Mouse (Mus musculus): ENCODE data around the gene Tnfsf12. TPM values are rescaled to one million over a fixed set of nuclear protein-coding genes. Genes with fewer than 3 reads are reported as not detected.

Tnfsf12 gene
- polyA plus RNA-seq, 1 experiment from 2014 or later: 1.2 TPM

DNA sequence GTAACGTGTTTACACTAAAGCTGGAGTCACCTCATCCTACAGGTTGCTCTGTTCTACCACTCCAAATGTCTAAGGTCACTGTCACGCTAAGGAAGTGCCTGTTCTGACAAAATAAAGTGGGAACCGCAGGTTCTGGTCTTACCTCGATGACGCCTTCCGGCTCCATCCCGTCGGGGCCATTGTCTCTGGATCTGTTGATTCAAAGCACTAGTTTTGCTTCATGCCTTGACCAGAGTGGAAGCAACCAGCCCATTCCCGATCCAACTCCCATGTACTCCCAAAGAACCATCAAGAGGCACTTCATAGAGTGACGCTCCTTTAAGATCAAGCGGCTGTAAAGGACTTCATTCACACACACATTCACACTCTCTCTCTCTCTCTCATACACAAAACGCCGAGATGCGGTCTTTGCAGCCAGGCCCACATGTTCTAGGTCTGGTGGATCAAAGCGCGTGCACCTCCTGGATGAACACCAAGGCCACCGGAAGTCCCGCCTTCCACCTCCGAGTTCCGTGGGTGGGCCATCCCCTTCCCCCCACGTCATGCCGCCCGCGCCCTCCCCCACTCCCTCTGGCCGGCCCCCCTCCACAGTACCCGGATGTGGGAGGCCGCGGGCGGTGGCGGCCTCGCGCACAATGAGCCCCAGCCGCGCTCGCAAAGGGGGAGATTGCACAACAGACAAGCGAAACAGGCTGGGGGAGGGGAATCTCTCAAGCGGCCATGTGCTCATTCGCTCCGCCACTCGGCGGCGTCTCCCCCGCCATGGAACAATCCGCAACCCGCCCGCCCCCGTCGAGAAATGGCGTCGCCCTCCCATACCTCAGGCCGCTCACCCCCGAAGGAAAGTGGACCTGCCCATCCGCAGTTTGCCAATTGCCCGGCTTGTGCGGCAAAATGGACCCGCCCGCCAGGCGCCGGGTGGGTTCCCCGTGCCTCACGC lies 24.6 kb downstream of the Tnfsf12 start:
- peak; percentile 69 for ATAC-seq
- H3K4me3 ChIP-seq (replicated peaks): peak overlapping the region; percentile 76
- 1% methylated on average over 52 of the region's 61 CpGs for WGBS
- peak overlapping the region; percentile 99 for H3K9ac ChIP-seq (replicated peaks)
- H3K27ac ChIP-seq: peak overlapping the region; percentile 98
- peak overlapping the region; percentile 84 for H3K4me2 ChIP-seq (replicated peaks)
- H3K36me3 ChIP-seq: peaks cover 74% of the 10 kb centered on the region
- H3K9me3 ChIP-seq: no peaks in the 10 kb centered on the region
- peaks cover 33% of the 10 kb centered on the region for H3K4me1 ChIP-seq (replicated peaks)
- H3K27me3 ChIP-seq: no peaks in the 10 kb centered on the region

DNA sequence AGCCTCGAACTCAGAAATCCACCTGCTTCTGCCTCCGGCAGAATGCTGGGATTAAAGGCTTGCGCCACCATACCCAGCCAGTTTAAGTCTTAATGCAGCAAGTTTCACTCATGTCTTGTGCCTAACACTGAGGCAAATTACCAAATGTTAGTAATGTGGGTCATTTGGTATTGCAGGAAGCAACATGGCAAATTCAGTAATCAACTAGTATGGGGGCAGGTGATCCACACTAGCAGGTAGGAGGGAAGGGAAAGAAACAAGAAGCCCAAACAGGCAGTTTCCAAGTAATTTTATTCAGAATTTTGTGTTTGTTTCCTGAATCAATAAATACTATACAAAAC lies 29.0 kb downstream of the Tnfsf12 start:
- H3K36me3 ChIP-seq: peaks cover 71% of the 10 kb centered on the region
- ATAC-seq: no peak

DNA sequence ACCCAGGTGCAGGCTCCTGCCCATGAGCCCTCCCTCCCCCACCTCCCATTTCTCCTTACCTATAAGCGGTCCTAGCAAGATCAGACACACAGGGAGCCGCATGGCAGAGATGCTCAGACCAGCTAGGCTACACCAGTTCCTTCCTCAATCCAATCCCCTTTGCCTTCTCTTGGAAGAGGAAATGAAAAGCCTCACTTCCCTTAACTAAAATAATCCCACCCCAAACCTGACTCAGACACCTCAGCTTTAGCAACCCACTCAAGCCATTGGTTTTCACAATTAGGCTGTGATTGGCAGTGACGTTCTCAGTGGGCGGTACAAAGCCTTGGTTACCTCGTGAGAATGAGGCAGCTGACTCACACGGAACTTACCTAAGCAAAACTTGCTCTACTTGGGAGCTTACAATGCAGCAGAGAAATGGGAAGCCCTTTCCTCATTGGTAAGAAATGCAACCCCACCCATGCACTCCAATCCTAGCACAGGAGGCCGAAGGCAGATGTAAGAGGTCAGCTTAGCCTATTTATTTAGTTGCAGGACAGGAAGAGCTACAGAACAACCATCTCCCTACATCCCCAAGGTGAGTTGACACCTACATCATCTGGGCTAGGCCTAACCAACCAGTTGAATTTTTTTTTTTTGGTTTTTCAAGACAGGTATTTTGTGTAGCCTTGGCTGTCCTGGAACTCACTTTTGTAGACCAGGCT lies 29.5 kb downstream of the Tnfsf12 start, which contains the start of gene Cd68:
Cd68 (minus strand) TSS at position 193 of the 704 bp plus-strand sequence.
- no peak for ATAC-seq
- Histone ChIP-seq H3K9me3 (no peaks in the 10 kb centered on the region), H3K4me1 (replicated peaks) (peaks cover 41% of the 10 kb centered on the region), H3K4me3 (replicated peaks) (no peak within 1 kb of the TSS; the same call in 1 of the 2 replicates), H3K27ac (peak within 1 kb of the TSS; percentile 47), H3K36me3 (peaks cover 71% of the 10 kb centered on the region), H3K9ac (replicated peaks) (no peak within 1 kb of the TSS; the same call in 1 of the 2 replicates), H3K27me3 (no peaks in the 10 kb centered on the region), H3K4me2 (replicated peaks) (no peak within 1 kb of the TSS)
- 38% methylated on average over 7 of the region's 7 CpGs for WGBS

More for the DNA sequence above, 29.0 kb downstream of the Tnfsf12 start:
- 85% methylated on average over 3 of the region's 3 CpGs for WGBS
- Histone ChIP-seq H3K27me3 (no peaks in the 10 kb centered on the region), H3K4me1 (replicated peaks) (peaks cover 35% of the 10 kb centered on the region), H3K4me2 (replicated peaks) (no peak overlapping the region), H3K9me3 (no peaks in the 10 kb centered on the region), H3K27ac (no peak overlapping the region), H3K9ac (replicated peaks) (no peak overlapping the region), H3K4me3 (replicated peaks) (no peak overlapping the region; the same call in 1 of the 2 replicates)

DNA sequence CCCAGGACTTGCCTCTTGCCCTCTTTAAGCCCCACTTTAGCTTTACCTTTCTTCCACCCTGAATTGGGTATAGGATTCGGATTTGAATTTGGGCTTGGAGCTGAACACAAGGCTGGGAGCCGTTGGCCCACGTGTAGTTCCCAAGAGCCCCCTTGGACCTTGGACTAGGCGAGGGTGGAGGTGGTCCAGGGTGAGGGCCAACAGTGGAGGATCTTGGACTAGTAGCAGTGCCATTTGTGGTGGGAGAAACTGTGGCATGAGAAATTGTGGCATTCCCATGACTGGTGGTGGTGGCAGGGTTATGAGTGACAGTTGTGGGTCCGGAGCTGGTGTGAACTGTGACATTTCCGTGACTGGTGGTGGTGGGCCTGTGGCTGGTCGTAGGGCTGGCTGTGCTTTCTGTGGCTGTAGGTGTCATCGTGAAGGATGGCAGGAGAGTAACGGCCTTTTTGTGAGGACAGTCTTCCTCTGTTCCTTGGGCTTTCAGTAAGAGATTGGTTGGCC lies 30.1 kb downstream of the Tnfsf12 start:
- 80% methylated on average over 9 of the region's 9 CpGs for WGBS
- Histone ChIP-seq H3K9ac (replicated peaks) (no peak overlapping the region; the same call in 1 of the 2 replicates), H3K27me3 (no peaks in the 10 kb centered on the region), H3K4me1 (replicated peaks) (peaks cover 43% of the 10 kb centered on the region), H3K27ac (0 out of 2 replicates have a peak overlapping the region, but pooled peaks have one; percentile 25), H3K9me3 (no peaks in the 10 kb centered on the region), H3K36me3 (peaks cover 67% of the 10 kb centered on the region), H3K4me2 (replicated peaks) (no peak overlapping the region), H3K4me3 (replicated peaks) (no peak overlapping the region)
- no peak for ATAC-seq

DNA sequence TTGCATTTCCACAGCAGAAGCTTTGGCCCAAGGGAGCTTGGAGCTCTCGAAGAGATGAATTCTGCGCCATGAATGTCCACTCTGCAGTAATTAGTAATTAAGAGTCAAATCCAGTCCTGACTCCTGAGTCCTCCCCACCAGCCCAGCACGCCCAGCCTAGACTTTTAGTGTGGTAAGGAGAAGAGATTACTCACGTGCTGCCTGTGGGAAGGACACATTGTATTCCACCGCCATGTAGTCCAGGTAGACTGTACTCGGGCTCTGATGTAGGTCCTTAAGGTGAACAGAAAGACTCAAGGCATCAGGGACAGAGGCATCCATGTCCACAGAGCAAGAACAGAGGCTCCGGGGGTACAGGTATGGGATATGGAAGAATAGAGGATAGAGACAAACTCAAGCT lies 30.8 kb downstream of the Tnfsf12 start:
- ATAC-seq: no peak
- H3K4me2 ChIP-seq (replicated peaks): no peak overlapping the region
- no peak overlapping the region for H3K9ac ChIP-seq (replicated peaks)
- no peak overlapping the region for H3K4me3 ChIP-seq (replicated peaks)
- H3K27me3 ChIP-seq: no peaks in the 10 kb centered on the region
- WGBS: 92% methylated on average over 7 of the region's 7 CpGs
- H3K27ac ChIP-seq: peak overlapping the region; percentile 47
- H3K4me1 ChIP-seq (replicated peaks): peaks cover 42% of the 10 kb centered on the region
- peaks cover 65% of the 10 kb centered on the region for H3K36me3 ChIP-seq
- no peaks in the 10 kb centered on the region for H3K9me3 ChIP-seq

DNA sequence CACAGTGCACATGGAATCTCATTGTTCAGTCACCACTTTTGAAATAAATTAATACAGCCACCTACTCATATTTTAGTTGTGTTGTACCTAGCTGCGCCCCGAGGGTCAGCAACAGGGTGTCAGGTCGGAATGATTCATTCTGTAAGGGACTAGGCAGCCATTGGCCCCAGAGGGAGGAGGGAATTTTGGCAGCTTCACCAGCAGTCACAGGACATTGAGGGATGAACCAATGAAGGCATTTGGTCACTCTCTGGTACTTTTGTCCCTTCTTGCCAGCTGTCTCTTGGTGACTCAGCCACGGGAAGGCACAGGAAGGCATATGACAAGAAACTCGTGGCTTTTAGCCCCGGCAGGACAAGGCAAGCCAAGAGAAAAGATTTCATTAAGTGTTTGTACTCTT lies 31.9 kb downstream of the Tnfsf12 start:
- peaks cover 32% of the 10 kb centered on the region for H3K4me1 ChIP-seq (replicated peaks)
- no peaks in the 10 kb centered on the region for H3K27me3 ChIP-seq
- H3K36me3 ChIP-seq: peaks cover 60% of the 10 kb centered on the region
- no peaks in the 10 kb centered on the region for H3K9me3 ChIP-seq
- 91% methylated on average over 6 of the region's 6 CpGs for WGBS
- ATAC-seq: no peak
- no peak overlapping the region; the same call in 1 of the 2 replicates for H3K4me3 ChIP-seq (replicated peaks)
- H3K9ac ChIP-seq (replicated peaks): no peak overlapping the region
- no peak overlapping the region for H3K4me2 ChIP-seq (replicated peaks)
- peak overlapping the region; percentile 95 for H3K27ac ChIP-seq

DNA sequence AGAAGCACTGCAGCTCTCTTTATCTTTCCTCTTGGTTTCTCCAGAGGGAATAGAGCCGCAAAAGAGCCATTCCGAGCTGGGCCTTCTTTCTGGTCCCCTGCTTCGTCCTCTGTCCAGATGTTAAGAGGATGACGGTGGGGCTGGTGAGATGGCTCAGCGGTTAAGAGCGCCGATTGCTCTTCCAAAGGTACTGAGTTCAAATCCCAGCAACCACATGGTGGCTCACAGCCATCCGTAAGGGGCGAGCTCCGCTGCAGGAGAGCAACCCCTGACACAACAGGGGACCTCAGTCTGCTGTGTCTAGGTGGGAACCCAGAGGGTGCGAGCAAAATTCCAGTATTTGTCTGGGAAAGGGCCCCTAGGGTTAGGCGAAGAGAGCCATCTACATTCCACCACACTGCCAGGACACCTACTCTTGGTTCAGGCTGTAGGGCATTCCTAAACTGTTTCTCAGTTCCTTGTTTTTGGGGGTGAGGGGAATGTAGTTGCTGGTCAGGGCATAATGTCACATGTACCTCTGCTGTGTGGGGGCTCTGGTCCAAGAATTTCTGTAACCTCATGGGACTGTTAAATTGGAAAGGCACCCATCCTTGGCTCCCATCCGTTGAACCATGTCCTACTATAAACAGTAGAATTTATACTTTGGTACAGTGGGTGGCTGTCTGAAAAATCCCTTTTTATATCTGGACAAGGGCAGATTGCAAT lies 32.5 kb downstream of the Tnfsf12 start:
- H3K9ac ChIP-seq (replicated peaks): peak overlapping the region; percentile 48
- H3K4me1 ChIP-seq (replicated peaks): peaks cover 28% of the 10 kb centered on the region
- H3K9me3 ChIP-seq: no peaks in the 10 kb centered on the region
- peak overlapping the region; percentile 95 for H3K27ac ChIP-seq
- H3K4me3 ChIP-seq (replicated peaks): peak overlapping the region; percentile 56
- H3K27me3 ChIP-seq: no peaks in the 10 kb centered on the region
- peaks cover 60% of the 10 kb centered on the region for H3K36me3 ChIP-seq
- peak; percentile 60 for ATAC-seq
- H3K4me2 ChIP-seq (replicated peaks): peak overlapping the region; percentile 61
- 71% methylated on average over 13 of the region's 13 CpGs for WGBS

DNA sequence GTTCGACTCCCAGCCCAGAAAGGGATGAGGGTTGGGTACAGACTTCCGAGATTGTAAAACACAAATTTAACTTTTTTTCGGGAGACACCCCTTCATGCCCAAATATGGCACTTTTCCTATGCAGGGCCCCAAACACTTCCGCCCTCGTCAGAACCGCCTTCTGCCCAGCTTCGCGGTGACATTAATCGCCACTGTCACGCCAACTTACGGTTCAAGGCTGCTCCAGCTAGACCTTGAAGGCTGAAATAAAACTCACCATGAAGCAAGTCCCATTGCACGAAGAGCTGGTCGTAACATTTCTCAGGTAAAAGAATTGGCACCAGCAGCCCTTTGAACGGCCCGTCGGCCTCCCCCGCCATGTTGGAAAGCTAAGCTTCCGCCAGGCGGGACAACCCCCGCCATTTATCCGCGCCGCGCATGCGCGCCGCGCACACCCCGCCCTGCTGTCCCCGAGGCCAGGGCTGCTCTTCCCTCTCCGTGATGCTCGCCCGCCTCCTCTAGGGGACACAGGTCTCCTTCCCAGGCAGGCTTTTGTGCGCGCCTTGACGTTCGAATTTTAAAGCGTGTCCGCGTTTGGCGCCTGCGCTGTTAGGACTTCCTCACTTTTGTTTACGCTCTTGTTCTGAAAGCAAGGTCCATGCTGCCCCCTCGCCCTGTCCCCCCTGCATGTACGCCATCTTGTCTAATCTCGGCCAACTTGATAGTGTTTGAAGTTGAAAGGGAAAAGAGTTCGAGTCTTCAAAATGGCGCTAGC lies 33.3 kb downstream of the Tnfsf12 start, which contains the start of gene Mpdu1:
Mpdu1 (minus strand) TSS at position 430 of the 754 bp plus-strand sequence.
- Histone ChIP-seq H3K27me3 (no peaks in the 10 kb centered on the region), H3K4me3 (replicated peaks) (peak within 1 kb of the TSS; percentile 56), H3K9ac (replicated peaks) (peak within 1 kb of the TSS; percentile 73), H3K4me2 (replicated peaks) (peak within 1 kb of the TSS; percentile 61), H3K27ac (peak within 1 kb of the TSS; percentile 95), H3K4me1 (replicated peaks) (peaks cover 28% of the 10 kb centered on the region), H3K9me3 (no peaks in the 10 kb centered on the region), H3K36me3 (peaks cover 60% of the 10 kb centered on the region)
- ATAC-seq: peak; percentile 97
- WGBS: under 1% methylated on average over 48 of the region's 48 CpGs

DNA sequence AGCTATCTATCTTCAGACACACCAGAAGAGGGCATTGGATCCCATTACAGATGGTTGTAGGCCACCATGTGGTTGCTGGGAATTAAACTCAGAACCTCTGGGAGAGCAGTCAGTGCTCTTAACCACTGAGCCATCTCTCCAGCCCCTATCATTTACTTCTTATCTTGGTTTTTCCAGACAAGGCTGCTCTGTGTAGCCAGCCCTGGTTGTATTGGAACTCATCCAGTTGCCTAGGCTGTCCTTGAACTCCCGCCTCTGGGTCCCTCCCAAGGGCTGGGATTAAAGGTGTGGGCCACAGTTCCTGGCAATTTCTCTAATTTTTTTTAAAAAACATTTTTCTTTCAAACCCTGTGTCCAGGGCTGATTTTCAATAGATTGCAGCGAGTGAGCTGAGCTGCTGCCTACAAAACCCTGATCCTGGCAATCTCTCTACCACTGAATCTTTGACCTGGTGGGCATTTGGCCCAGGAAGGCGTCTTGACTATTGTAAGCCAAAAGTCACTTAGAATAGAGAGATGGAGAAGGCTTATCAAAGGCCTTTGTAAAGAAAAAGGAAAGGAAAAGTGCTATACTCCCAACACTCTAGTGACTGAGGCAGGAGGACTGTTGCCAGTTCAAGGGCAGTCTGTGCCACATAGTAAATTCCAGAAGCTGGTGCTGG lies 34.3 kb downstream of the Tnfsf12 start:
- H3K4me2 ChIP-seq (replicated peaks): peak overlapping the region; percentile 61
- H3K9ac ChIP-seq (replicated peaks): peak overlapping the region; percentile 73
- H3K27ac ChIP-seq: peak overlapping the region; percentile 95
- no peaks in the 10 kb centered on the region for H3K27me3 ChIP-seq
- no peak for ATAC-seq
- peaks cover 28% of the 10 kb centered on the region for H3K4me1 ChIP-seq (replicated peaks)
- WGBS: 82% methylated on average over 3 of the region's 3 CpGs
- peaks cover 63% of the 10 kb centered on the region for H3K36me3 ChIP-seq
- H3K4me3 ChIP-seq (replicated peaks): peak overlapping the region; percentile 56
- no peaks in the 10 kb centered on the region for H3K9me3 ChIP-seq

DNA sequence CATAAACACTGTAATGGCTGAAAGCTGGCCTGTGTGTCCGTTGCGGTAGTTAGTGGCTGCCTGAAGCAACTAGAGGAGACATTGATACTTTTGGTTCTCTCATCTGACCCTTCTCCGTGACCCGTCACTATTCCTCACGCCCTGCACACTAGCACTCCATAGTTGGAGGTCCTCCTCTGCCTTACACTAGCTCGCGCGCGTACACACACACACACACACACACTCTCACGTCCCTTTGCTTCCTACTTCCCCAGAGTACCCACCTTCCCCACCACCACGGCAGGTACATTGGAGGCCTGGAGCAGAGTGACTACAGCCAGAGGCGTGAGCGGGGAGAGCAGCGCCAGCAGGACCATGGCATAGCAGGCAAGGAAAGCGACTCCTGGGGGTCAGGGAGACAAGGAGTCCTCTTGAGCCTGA lies 38.2 kb downstream of the Tnfsf12 start:
- H3K4me2 ChIP-seq (replicated peaks): no peak overlapping the region
- no peaks in the 10 kb centered on the region for H3K9me3 ChIP-seq
- no peak overlapping the region for H3K4me3 ChIP-seq (replicated peaks)
- H3K36me3 ChIP-seq: peaks cover 58% of the 10 kb centered on the region
- peaks cover 39% of the 10 kb centered on the region for H3K4me1 ChIP-seq (replicated peaks)
- no peaks in the 10 kb centered on the region for H3K27me3 ChIP-seq
- H3K9ac ChIP-seq (replicated peaks): no peak overlapping the region
- 86% methylated on average over 15 of the region's 15 CpGs for WGBS
- ATAC-seq: no peak
- H3K27ac ChIP-seq: no peak overlapping the region
